Mouse (Mus musculus) heart, embryonic 11.5 days (tissue): ENCODE data around the gene Muc1. TPM values are rescaled to one million over a fixed set of nuclear protein-coding genes. Genes with fewer than 3 reads are reported as not detected.
A peak's percentile ranks its signal among the peaks of the same experiment; 100 is the strongest.

Experiments used
- ATAC-seq: fragments of 200-750 bp; cut with Nextera tagmentation; replicated peaks from 2 replicates; pipeline ENCODE4 v1.8.0; 2017; ENCODE audit warnings: moderate library complexity; ENCODE audit not compliant: insufficient number of reproducible peaks, low FRiP score, low TSS enrichment
- H3K27ac ChIP-seq: fragments of 300-500 bp; sonication (generic); 2 replicates; pipeline ENCODE4 v1.5.1; 2014; ENCODE audit warnings: mild to moderate bottlenecking, low read depth, low read length
- H3K27me3 ChIP-seq: fragments of 300-500 bp; sonication (generic); 2 replicates; pipeline ENCODE4 v1.6.1; 2014; ENCODE audit warnings: mild to moderate bottlenecking, low read length, mixed read lengths; ENCODE audit not compliant: control insufficient read depth, insufficient read depth
- H3K36me3 ChIP-seq: fragments of 300-500 bp; sonication (generic); 2 replicates; pipeline ENCODE4 v1.6.1; 2014; ENCODE audit warnings: mild to moderate bottlenecking, low read length, moderate library complexity, mixed read lengths; ENCODE audit not compliant: control insufficient read depth, insufficient read depth
- H3K4me1 ChIP-seq: fragments of 300-500 bp; sonication (generic); 2 replicates; pipeline ENCODE4 v1.6.1; 2014; ENCODE audit warnings: low read length; ENCODE audit not compliant: control insufficient read depth, insufficient read depth
- H3K4me2 ChIP-seq: fragments of 300-500 bp; sonication (generic); 2 replicates; pipeline ENCODE4 v1.6.1; 2014; ENCODE audit warnings: mild to moderate bottlenecking, moderate library complexity
- H3K4me3 ChIP-seq: fragments of 300-500 bp; sonication (generic); 2 replicates; pipeline ENCODE4 v1.5.1; 2014; ENCODE audit warnings: low read depth, low read length
- H3K9ac ChIP-seq: fragments of 300-500 bp; sonication (generic); 2 replicates; pipeline ENCODE4 v1.6.1; 2014; ENCODE audit warnings: mild to moderate bottlenecking, low read depth, low read length, moderate library complexity
- H3K9me3 ChIP-seq: fragments of 300-500 bp; sonication (generic); replicated peaks from 2 replicates; pipeline ENCODE4 v1.6.1; 2016; ENCODE audit warnings: low read length; ENCODE audit not compliant: control insufficient read depth
- WGBS: fragments of 180-500 bp; shearing (Covaris S2); extraction: QIAGEN DNeasy Blood & Tissue Kit; methylation state at CpG from one replicate; pipeline ENCODE4 v1.1.7; 2014; ENCODE audit not compliant: insufficient replicate concordance; 5-methylcytosine and 5-hydroxymethylcytosine counted together
- polyA plus RNA-seq: library from polyadenylated mRNA; unstranded; fragments of >200 nt; fragmentation: Nextera tagmentation; extraction: Ambion mirVana; gene quantifications from 2 replicates; pipeline ENCODE4 v1.2.1, GENCODE M21; 2014

The Muc1 gene
- polyA plus RNA-seq, 1 experiment from 2014 or later, result 0.53 TPM

DNA sequence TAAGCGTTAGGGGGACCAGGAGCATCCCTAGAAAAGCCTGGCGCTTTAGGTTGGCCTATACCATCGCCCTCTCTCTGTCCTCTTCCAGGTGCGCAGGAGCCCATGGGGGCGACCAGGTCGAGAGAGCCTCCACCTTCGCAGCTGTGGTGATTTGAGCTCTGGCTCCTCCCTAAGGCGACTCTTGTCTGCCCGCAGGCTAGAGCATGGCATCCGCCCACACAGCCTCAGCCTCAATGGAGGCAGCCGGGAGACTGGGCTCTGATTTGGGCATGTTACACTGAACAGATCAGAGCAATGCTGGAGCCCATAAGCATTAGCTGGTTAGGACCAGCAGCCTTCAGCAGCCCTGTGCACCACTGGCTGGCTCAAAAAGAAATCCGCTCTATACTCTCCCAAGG lies 40.4 kb upstream of the Muc1 start:
- no peak for ATAC-seq
- H3K36me3 ChIP-seq, result no peaks in the 10 kb centered on the region
- no peak overlapping the region for H3K4me2 ChIP-seq
- H3K9me3 ChIP-seq, result no peaks in the 10 kb centered on the region
- H3K4me3 ChIP-seq, result no peak overlapping the region
- H3K4me1 ChIP-seq, result peaks cover 6% of the 10 kb centered on the region; the same call in 1 of the 2 replicates
- peaks cover 4% of the 10 kb centered on the region; the same call in 1 of the 2 replicates for H3K27me3 ChIP-seq
- WGBS, result 67% methylated on average over 12 of the region's 12 CpGs
- no peak overlapping the region; the same call in 1 of the 2 replicates for H3K9ac ChIP-seq
- no peak overlapping the region for H3K27ac ChIP-seq

DNA sequence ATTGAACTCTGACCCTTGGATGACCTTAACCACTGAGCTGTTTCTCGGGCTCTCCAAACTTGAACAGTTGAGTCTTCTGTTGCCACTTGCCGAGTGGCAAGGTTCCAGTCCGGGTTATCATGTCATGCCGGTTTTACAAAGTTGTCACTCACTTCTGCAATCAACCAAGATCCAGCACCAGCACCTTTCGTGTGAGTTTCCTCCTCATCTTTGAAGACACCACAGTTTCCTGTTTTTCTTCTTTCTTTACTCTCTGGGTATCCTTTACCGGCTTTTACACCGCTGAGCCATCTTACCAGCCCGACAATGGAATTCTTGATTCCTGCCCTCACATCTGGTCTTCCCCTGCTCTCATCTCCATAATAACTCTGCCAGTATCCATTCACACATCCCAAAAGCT lies 38.4 kb upstream of the Muc1 start:
- Histone ChIP-seq H3K36me3 (no peaks in the 10 kb centered on the region), H3K4me2 (no peak overlapping the region), H3K9me3 (no peaks in the 10 kb centered on the region), H3K4me1 (no peaks in the 10 kb centered on the region), H3K27me3 (peaks cover 4% of the 10 kb centered on the region; the same call in 1 of the 2 replicates), H3K27ac (no peak overlapping the region), H3K9ac (no peak overlapping the region), H3K4me3 (no peak overlapping the region)
- 76% methylated on average over 8 of the region's 8 CpGs for WGBS
- ATAC-seq, result no peak

DNA sequence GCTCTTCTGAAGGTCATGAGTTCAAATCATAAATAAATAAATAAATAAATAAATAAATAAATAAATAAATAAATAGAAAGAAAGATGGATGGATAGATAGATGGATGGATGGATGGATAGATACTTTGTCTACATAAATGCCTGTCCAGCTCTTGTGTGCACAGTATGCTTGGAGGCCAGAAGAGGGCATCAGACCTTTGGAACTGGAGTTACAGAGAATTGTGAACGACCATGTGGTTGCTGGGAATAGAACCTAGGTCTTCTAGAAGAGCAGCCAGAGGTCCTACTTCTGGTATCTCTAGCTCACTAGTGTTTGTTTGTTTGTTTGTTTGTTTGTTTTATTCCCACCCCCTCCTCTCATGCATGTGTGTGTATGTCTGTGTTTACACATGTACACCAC lies 35.5 kb upstream of the Muc1 start:
- Histone ChIP-seq H3K9me3 (no peaks in the 10 kb centered on the region), H3K4me3 (no peak overlapping the region), H3K4me1 (no peaks in the 10 kb centered on the region), H3K27ac (no peak overlapping the region), H3K9ac (no peak overlapping the region), H3K4me2 (no peak overlapping the region), H3K27me3 (no peaks in the 10 kb centered on the region), H3K36me3 (no peaks in the 10 kb centered on the region)
- 79% methylated on average over 1 of the region's 1 CpGs for WGBS
- no peak for ATAC-seq

DNA sequence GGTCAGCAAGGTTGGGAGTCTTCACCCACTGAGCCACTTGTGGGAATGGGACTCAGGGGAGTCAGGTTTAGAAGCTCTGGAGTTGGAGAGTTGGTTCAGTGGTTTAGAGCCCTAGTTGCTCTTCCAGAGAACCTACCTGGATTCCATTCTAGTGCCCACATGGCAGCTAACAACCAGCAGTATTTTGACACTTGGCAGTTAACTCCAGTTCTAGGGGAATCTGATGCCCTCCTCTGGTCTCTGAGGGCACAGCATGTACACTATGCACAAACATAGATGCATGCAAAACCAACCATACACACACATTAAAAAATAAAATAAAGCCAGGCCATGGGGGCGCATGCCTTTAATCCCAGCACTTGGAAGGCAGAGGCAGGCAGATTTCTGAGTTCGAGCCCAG lies 35.0 kb upstream of the Muc1 start:
- no peak overlapping the region for H3K4me2 ChIP-seq
- no peaks in the 10 kb centered on the region for H3K9me3 ChIP-seq
- H3K27me3 ChIP-seq, result no peaks in the 10 kb centered on the region
- no peaks in the 10 kb centered on the region for H3K36me3 ChIP-seq
- H3K4me3 ChIP-seq, result no peak overlapping the region
- ATAC-seq, result no peak
- no peak overlapping the region for H3K27ac ChIP-seq
- H3K9ac ChIP-seq, result no peak overlapping the region
- WGBS, result 92% methylated on average over 2 of the region's 2 CpGs
- H3K4me1 ChIP-seq, result no peaks in the 10 kb centered on the region

DNA sequence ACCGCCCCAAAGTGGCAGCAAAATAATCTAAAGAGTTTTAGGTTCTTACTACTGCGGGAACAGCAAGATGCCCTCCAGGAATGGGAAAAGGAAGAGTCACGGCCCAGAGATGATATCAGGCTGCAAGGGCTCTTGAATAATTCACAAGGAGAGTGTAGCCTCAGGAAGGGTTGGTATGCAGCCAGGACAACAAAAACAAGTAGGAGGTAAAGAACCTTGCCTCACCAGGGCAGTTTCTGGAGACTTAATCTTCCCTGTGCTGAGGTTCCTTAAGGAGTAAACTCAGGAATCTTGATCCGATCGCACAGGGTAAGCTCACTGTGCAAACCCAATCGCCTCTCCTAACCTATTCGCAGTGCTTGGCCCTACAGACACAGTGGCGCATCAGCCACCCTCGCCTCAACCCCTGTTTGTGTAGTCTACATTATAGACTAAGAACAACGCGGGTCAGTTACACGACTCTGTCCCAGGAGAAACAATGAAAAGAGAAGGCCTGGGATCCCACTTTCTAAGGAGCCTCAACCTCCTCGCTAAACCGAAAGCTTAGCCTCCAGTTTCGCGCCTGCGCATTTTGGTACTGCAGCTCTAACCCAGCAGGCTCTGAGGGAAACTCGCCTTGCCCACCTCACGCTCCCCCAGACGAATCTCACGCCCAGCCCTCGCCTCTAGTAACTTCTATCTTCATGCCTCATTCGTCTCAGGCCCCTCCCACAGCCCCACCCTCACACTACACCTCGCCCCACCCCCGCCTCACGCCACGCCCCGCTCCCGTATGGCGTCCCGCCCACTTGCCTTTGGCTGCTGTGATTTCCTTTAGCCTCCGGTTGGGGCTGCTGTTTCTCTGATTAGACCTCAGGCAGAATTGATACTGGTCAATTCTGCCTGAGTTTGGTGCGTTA lies 32.6 kb upstream of the Muc1 start:
- peak overlapping the region; percentile 77 for H3K9ac ChIP-seq
- H3K9me3 ChIP-seq, result no peaks in the 10 kb centered on the region
- peak; percentile 94 for ATAC-seq
- no peaks in the 10 kb centered on the region for H3K4me1 ChIP-seq
- H3K4me3 ChIP-seq, result peak overlapping the region; percentile 46
- 8% methylated on average over 33 of the region's 33 CpGs for WGBS
- H3K4me2 ChIP-seq, result peak overlapping the region; percentile 69
- no peaks in the 10 kb centered on the region for H3K36me3 ChIP-seq
- peak overlapping the region; percentile 65 for H3K27ac ChIP-seq
- no peaks in the 10 kb centered on the region for H3K27me3 ChIP-seq

DNA sequence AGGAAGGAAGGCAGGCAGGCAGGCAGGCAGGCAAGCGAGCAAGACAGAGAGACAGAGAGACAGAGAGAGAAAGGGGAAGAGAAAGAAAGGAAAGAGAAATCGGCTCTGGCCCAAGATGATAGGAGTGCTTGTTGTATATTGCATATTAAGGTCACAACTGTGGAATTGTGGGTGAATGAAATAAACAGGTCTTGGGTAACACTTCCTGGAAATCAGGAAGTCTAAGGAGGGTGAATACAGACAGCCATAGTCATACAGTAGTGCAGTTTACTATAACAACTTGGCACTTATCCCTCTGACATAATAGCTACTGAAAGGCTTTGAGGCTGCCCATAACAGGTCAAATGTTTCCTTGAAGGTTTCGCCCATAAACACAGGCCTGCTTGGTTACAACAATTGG lies 29.0 kb upstream of the Muc1 start:
- no peaks in the 10 kb centered on the region for H3K9me3 ChIP-seq
- ATAC-seq, result no peak
- H3K4me3 ChIP-seq, result no peak overlapping the region
- no peaks in the 10 kb centered on the region for H3K36me3 ChIP-seq
- no peaks in the 10 kb centered on the region for H3K27me3 ChIP-seq
- WGBS, result 63% methylated on average over 3 of the region's 3 CpGs
- no peak overlapping the region for H3K27ac ChIP-seq
- no peak overlapping the region for H3K9ac ChIP-seq
- peaks cover 5% of the 10 kb centered on the region for H3K4me1 ChIP-seq
- no peak overlapping the region for H3K4me2 ChIP-seq

DNA sequence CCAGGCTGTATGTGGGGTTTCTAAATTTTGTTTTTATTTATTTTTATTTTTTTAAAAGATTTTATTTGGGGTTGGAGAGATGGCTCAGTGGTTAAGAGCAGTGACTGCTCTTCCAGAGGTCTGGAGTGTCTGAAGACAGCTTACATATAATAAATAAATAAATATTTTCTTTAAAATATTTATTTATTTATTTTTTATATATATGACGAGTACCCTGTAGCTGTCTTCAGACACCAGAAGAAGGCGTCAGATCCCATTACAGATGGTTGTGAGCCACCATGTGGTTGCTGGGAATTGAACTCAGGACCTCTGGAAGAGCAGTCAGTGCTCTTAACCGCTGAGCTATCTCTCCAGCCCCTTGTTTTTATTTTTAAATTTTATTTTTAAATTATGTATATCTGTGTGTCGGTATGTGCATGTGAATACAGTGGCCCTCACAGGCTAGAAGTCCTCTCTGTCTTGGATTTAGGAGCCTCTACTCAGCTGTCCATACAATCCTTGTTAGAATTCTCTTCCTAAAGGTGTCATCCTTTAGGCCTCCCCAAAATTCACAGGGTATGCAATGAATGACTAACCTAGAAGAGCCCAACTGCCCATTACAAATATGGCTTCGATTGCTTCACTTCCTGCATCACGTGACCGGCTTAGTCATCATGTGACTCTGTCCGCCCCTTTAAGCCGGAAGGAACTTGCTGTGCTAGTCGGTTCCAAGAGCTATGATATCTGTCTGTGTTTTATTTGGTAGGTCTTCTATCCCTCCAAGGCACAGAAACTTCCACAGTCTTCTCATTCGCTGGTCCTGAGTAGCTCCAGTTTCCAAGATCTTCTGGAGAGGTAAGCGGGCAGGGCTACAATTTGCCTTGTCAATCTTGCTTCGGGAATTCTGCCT lies 26.4 kb upstream of the Muc1 start, which contains the start of gene Gba:
TSS of gene Gba (plus strand) at position 676 of the 889 bp plus-strand sequence.
- Histone ChIP-seq H3K27ac (no peak within 1 kb of the TSS), H3K27me3 (no peaks in the 10 kb centered on the region), H3K4me3 (peak within 1 kb of the TSS; percentile 69), H3K9ac (peak within 1 kb of the TSS; percentile 69), H3K4me1 (peaks cover 5% of the 10 kb centered on the region), H3K9me3 (no peaks in the 10 kb centered on the region), H3K36me3 (peaks cover 5% of the 10 kb centered on the region; the same call in 1 of the 2 replicates), H3K4me2 (peak within 1 kb of the TSS; percentile 70)
- 26% methylated on average over 13 of the region's 13 CpGs for WGBS
- peak; percentile 57; the same call in 1 of the 2 replicates for ATAC-seq

DNA sequence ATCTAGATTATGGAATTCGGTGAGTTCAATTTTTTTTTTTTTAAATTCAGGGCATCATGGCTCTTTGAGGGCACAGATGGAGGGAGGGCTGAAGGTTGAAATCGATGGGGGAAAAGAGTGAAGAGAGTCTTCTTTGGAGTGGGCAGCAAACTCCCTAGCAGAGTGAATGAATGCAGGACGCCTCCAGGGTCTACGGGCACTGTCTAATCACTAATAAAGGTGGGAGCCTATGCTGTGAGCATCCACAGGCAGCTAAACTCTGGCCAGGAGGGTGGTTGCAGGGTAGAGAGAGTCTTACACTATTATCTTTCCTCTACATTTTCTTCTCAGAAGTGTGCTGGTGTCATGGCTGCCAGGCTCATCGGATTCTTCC lies 25.7 kb upstream of the Muc1 start:
- no peaks in the 10 kb centered on the region for H3K9me3 ChIP-seq
- no peaks in the 10 kb centered on the region for H3K27me3 ChIP-seq
- peaks cover 7% of the 10 kb centered on the region; the same call in 1 of the 2 replicates for H3K36me3 ChIP-seq
- no peak for ATAC-seq
- H3K4me3 ChIP-seq, result peak overlapping the region; percentile 69
- peak overlapping the region; percentile 69 for H3K9ac ChIP-seq
- WGBS, result 33% methylated on average over 5 of the region's 5 CpGs
- H3K27ac ChIP-seq, result no peak overlapping the region
- H3K4me2 ChIP-seq, result peak overlapping the region; percentile 70
- peaks cover 5% of the 10 kb centered on the region for H3K4me1 ChIP-seq
